Mouse (Mus musculus) small intestine, adult 2 months (tissue): Measurements from ENCODE around the gene Pla2g10.

Source experiments
- CTCF ChIP-seq: fragments of 200-500 bp; IDR thresholded peaks from 2 replicates; pipeline ENCODE4 v1.5.1; 2012; ENCODE audit warnings: low read depth, mild to moderate bottlenecking, control low read depth, inconsistent platforms, low read length, moderate library complexity, mixed read lengths; ENCODE audit not compliant: insufficient replicate concordance, insufficient read length; ENCODE audit errors: extremely low read depth
- POLR2A ChIP-seq: fragments of 200-500 bp; IDR thresholded peaks from 2 replicates; pipeline ENCODE4 v1.6.1; 2012; ENCODE audit warnings: low read depth, mild to moderate bottlenecking, control low read depth, inconsistent platforms, low read length, moderate library complexity

- no peak for TF ChIP-seq POLR2A
- TF ChIP-seq CTCF = no peak
Measured at GRCm38 (mm10) chr16:13735977-13736376, 5.2 kb upstream of the Pla2g10 start.
